Mouse (Mus musculus) liver, embryonic 14.5 days (tissue): ENCODE data around the gene Kcnk10. TPM values are rescaled to one million over a fixed set of nuclear protein-coding genes. Genes with fewer than 3 reads are reported as not detected.

Experiments used
- ATAC-seq: fragments of 200-750 bp; cut with Nextera tagmentation; 2 replicates; pipeline ENCODE4 v1.8.0; 2017; ENCODE audit warnings: moderate number of reproducible peaks, mild to moderate bottlenecking, moderate library complexity; ENCODE audit not compliant: insufficient read depth
- DNase-seq, 3 experiments: peaks; one replicate each; pipeline ENCODE4 v3.0.0-alpha.2; 2012 to 2013; ENCODE audit warnings: low read depth in 3 of 3, low spot score in 3 of 3
- H3K27ac ChIP-seq: fragments of 300-500 bp; sonication (generic); 2 replicates; pipeline ENCODE4 v1.5.1; 2014; ENCODE audit warnings: moderate library complexity, mild to moderate bottlenecking, control low read depth, inconsistent platforms
- H3K27me3 ChIP-seq: fragments of 300-500 bp; sonication (generic); 2 replicates; pipeline ENCODE4 v1.6.1; 2014; ENCODE audit warnings: mild to moderate bottlenecking, low read length, moderate library complexity; ENCODE audit not compliant: control insufficient read depth, insufficient read depth
- H3K36me3 ChIP-seq: fragments of 300-500 bp; sonication (generic); replicated peaks from 2 replicates; pipeline ENCODE4 v1.6.1; 2014; ENCODE audit warnings: low read depth; ENCODE audit not compliant: control insufficient read depth, insufficient read depth
- H3K4me1 ChIP-seq, 2 experiments: fragments of 200-500 bp in 1 of 2; fragments of 300-500 bp in 1 of 2; sonication (generic) in 1 of 2; replicated peaks; 2 replicates each; pipeline ENCODE4 v1.6.1; 2012 to 2014; ENCODE audit warnings: antibody characterized with exemption in 1 of 2, inconsistent platforms in 1 of 2, low read length in 1 of 2; ENCODE audit not compliant: control insufficient read depth in 2 of 2, insufficient read depth in 2 of 2
- H3K4me2 ChIP-seq: fragments of 300-500 bp; sonication (generic); 2 replicates; pipeline ENCODE4 v1.6.1; 2014; ENCODE audit warnings: low read depth, mild to moderate bottlenecking, control low read depth, moderate library complexity
- H3K4me3 ChIP-seq, 2 experiments: fragments of 200-500 bp in 1 of 2; fragments of 300-500 bp in 1 of 2; sonication (generic) in 1 of 2; 2 replicates each; pipeline ENCODE4 v1.5.1; 2012 to 2014; ENCODE audit warnings: low read depth in 2 of 2, low read length in 2 of 2, mild to moderate bottlenecking in 2 of 2, control low read depth in 1 of 2, inconsistent platforms in 1 of 2, moderate library complexity in 1 of 2; ENCODE audit not compliant: insufficient read depth in 1 of 2
- H3K9ac ChIP-seq: fragments of 300-500 bp; sonication (generic); replicated peaks from 2 replicates; pipeline ENCODE4 v1.6.1; 2014; ENCODE audit warnings: mild to moderate bottlenecking, control low read depth, moderate library complexity
- H3K9me3 ChIP-seq: fragments of 300-500 bp; sonication (generic); 2 replicates; pipeline ENCODE4 v1.6.1; 2016; ENCODE audit warnings: low read length, mixed read lengths; ENCODE audit not compliant: control insufficient read depth
- CTCF ChIP-seq: IDR thresholded peaks from 2 replicates; pipeline ENCODE4 v1.5.1; 2016; ENCODE audit warnings: antibody characterized with exemption, low read depth, control low read depth
- EP300 ChIP-seq: IDR thresholded peaks from 2 replicates; pipeline ENCODE4 v1.6.1; 2016; ENCODE audit warnings: antibody characterized with exemption, low read depth
- WGBS: fragments of 180-500 bp; shearing (Covaris S2); extraction: QIAGEN DNeasy Blood & Tissue Kit; methylation state at CpG from one replicate; pipeline ENCODE4 v1.1.7; 2014; ENCODE audit not compliant: insufficient replicate concordance; 5-methylcytosine and 5-hydroxymethylcytosine counted together
- polyA plus RNA-seq, 2 experiments: library from polyadenylated mRNA; depleted of rRNA in 1 of 2; stranded (reverse) in 1 of 2; unstranded in 1 of 2; fragments of >200 nt; fragmentation: Nextera tagmentation in 1 of 2; extraction: Ambion mirVana in 1 of 2; gene quantifications; 2 replicates each; pipeline versions ENCODE4 v1.2.1 to v1.2.3; 2012 to 2014

Kcnk10 gene
- polyA plus RNA-seq, 2 experiments = not detected

GRCm38 (mm10) chr12:98615746-98616145, 37.6 kb upstream of the Kcnk10 start:
- ATAC-seq = no peak

GRCm38 (mm10) chr12:98614910-98615508, 36.9 kb upstream of the Kcnk10 start:
- WGBS = 56% methylated on average over 3 of the region's 3 CpGs
- ATAC-seq = no peak

More at GRCm38 (mm10) chr12:98615746-98616145, 37.6 kb upstream of the Kcnk10 start:
- no peak for TF ChIP-seq CTCF
- TF ChIP-seq EP300 = no peak
- H3K4me3 ChIP-seq = no peak overlapping the region
- H3K27ac ChIP-seq = no peak overlapping the region
- H3K9ac ChIP-seq = no peak overlapping the region
- H3K4me1 ChIP-seq = no peaks in the 10 kb centered on the region
- H3K9me3 ChIP-seq = no peaks in the 10 kb centered on the region
- no peaks in the 10 kb centered on the region for H3K36me3 ChIP-seq
- H3K27me3 ChIP-seq = no peaks in the 10 kb centered on the region
- no peak for DNase-seq
- WGBS = 43% methylated on average over 5 of the region's 5 CpGs
- no peak overlapping the region for H3K4me2 ChIP-seq

GRCm38 (mm10) chr12:98610341-98610740, 32.2 kb upstream of the Kcnk10 start:
- H3K9ac ChIP-seq = no peak overlapping the region
- no peaks in the 10 kb centered on the region for H3K27me3 ChIP-seq
- H3K4me1 ChIP-seq = no peaks in the 10 kb centered on the region
- no peaks in the 10 kb centered on the region for H3K9me3 ChIP-seq
- ATAC-seq = no peak
- H3K4me2 ChIP-seq = no peak overlapping the region
- 39% methylated on average over 3 of the region's 3 CpGs for WGBS
- H3K4me3 ChIP-seq = no peak overlapping the region
- H3K27ac ChIP-seq = no peak overlapping the region
- no peak for DNase-seq
- TF ChIP-seq CTCF (no peak), EP300 (no peak)
- H3K36me3 ChIP-seq = no peaks in the 10 kb centered on the region

More at GRCm38 (mm10) chr12:98614910-98615508, 36.9 kb upstream of the Kcnk10 start:
- H3K27ac ChIP-seq = no peak overlapping the region
- no peaks in the 10 kb centered on the region for H3K4me1 ChIP-seq
- DNase-seq = no peak
- H3K27me3 ChIP-seq = no peaks in the 10 kb centered on the region
- H3K9me3 ChIP-seq = no peaks in the 10 kb centered on the region
- H3K4me2 ChIP-seq = no peak overlapping the region
- TF ChIP-seq EP300 (no peak), CTCF (no peak)
- H3K36me3 ChIP-seq = no peaks in the 10 kb centered on the region
- H3K9ac ChIP-seq = no peak overlapping the region
- H3K4me3 ChIP-seq = no peak overlapping the region

- Histone ChIP-seq H3K4me2 (no peak overlapping the region), H3K4me1 (no peaks in the 10 kb centered on the region), H3K9me3 (no peaks in the 10 kb centered on the region), H3K4me3 (no peak overlapping the region), H3K9ac (no peak overlapping the region), H3K27me3 (no peaks in the 10 kb centered on the region), H3K27ac (no peak overlapping the region), H3K36me3 (no peaks in the 10 kb centered on the region)
- WGBS = 42% methylated on average over 5 of the region's 5 CpGs
- TF ChIP-seq CTCF (no peak), EP300 (no peak)
- DNase-seq (no peak), ATAC-seq (no peak)
Measured at GRCm38 (mm10) chr12:98606595-98607290, 28.6 kb upstream of the Kcnk10 start.

GRCm38 (mm10) chr12:98605264-98605663, 27.2 kb upstream of the Kcnk10 start:
- WGBS = 50% methylated on average over 1 of the region's 1 CpGs
- H3K9me3 ChIP-seq = no peaks in the 10 kb centered on the region
- TF ChIP-seq CTCF = no peak
- TF ChIP-seq EP300 = no peak
- H3K9ac ChIP-seq = no peak overlapping the region
- no peak overlapping the region for H3K27ac ChIP-seq
- DNase-seq (no peak), ATAC-seq (no peak)
- H3K4me1 ChIP-seq = no peaks in the 10 kb centered on the region
- no peak overlapping the region for H3K4me3 ChIP-seq
- H3K27me3 ChIP-seq = no peaks in the 10 kb centered on the region
- H3K36me3 ChIP-seq = no peaks in the 10 kb centered on the region
- H3K4me2 ChIP-seq = no peak overlapping the region
